Mouse (Mus musculus) B cell, adult (primary cell): Measurements from ENCODE around the gene Cyp2d22. TPM values are rescaled to one million over a fixed set of nuclear protein-coding genes. Genes with fewer than 3 reads are reported as not detected.

Experiments
- total RNA-seq: library from RNA; stranded (reverse); gene quantifications from 4 replicates; pipeline ENCODE4 v1.2.4, GENCODE M21; 2023; ENCODE audit not compliant: inconsistent age

Cyp2d22 gene
- total RNA-seq: 4.4 to 8.3 TPM (median 6.6 TPM) in 4 replicates

GRCm38 (mm10) chr15:82379871-82380713 lies at the start of gene Cyp2d22:
TSS of gene Cyp2d22 (minus strand) at chr15:82380260.

GRCm38 (mm10) chr15:82406981-82407380 lies 26.9 kb upstream of the Cyp2d22 start, which contains the start of gene Cyp2d10:
TSS of gene Cyp2d10 (minus strand) at chr15:82407195.

DNA sequence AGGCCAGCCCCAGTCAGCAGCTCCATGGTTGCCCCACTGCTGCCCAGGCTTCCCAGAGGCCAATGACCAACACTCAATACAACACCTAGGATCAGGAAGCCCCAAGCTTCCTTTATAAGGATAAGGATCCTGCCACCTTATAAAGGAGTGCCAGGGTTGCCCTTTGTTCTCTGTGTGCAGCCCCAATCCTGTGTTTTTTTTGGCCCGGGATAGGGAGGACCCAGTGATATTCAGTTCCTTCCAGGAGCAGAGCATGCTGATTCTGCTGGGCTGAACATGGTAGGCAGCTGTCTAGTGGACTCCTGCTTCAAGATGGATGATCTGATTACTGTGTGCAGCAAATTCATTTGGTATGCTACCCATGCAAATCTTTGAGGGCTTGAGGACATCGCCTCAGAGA lies 13.9 kb upstream of the Cyp2d22 start, which contains the start of gene Cyp2d11:
Cyp2d11 (minus strand) TSS at position 101 of the 400 bp plus-strand sequence.

GRCm38 (mm10) chr15:82354126-82354945 lies 25.7 kb downstream of the Cyp2d22 start, which contains the start of gene Ndufa6:
TSS of gene Ndufa6 (minus strand) at chr15:82354322.

GRCm38 (mm10) chr15:82338593-82339112 lies 41.4 kb downstream of the Cyp2d22 start, which contains the start of the genes Naga, Pheta2 and Smdt1:
TSS of gene Naga (minus strand) at chr15:82338925.
TSS of gene Pheta2 (plus strand) at chr15:82338942.
TSS of gene Smdt1 (plus strand) at chr15:82338959.

Other genes starting within 250 kb of the Cyp2d22 start
- 202 to 229 TPM (median 225 TPM) in 4 replicates for gene Srebf2, start 233.1 kb downstream of the Cyp2d22 start, total RNA-seq
- 5.5 to 8.9 TPM (median 6.7 TPM) in 4 replicates for gene Shisa8, start 167.4 kb downstream of the Cyp2d22 start, total RNA-seq
- 309 to 334 TPM (median 329 TPM) in 4 replicates for gene Tnfrsf13c, start 155.9 kb downstream of the Cyp2d22 start, total RNA-seq
- gene Cenpm, start 135.5 kb downstream of the Cyp2d22 start, total RNA-seq: 0.77 to 4.2 TPM (median 1.6 TPM) in 4 replicates
- 0.32 TPM in 1 of 4 replicates, not detected in the others for gene 1500009C09Rik, start 127.9 kb downstream of the Cyp2d22 start, total RNA-seq
- 0.48 TPM in 1 of 4 replicates, not detected in the others for gene Sept3, start 105.4 kb downstream of the Cyp2d22 start, total RNA-seq
- gene Wbp2nl, start 81.3 kb downstream of the Cyp2d22 start, total RNA-seq: not detected in 4 replicates
- 44.4 to 66.9 TPM (median 50.7 TPM) in 4 replicates for gene Naga, start 41.3 kb downstream of the Cyp2d22 start, total RNA-seq
- 0.24 TPM in 1 of 4 replicates, not detected in the others for gene Pheta2, start 41.3 kb downstream of the Cyp2d22 start, total RNA-seq
- 85.5 to 111 TPM (median 94.6 TPM) in 4 replicates for gene Smdt1, start 41.3 kb downstream of the Cyp2d22 start, total RNA-seq
- 95.5 to 108 TPM (median 98.9 TPM) in 4 replicates for gene Ndufa6, start 25.9 kb downstream of the Cyp2d22 start, total RNA-seq
- not detected in 4 replicates for gene Cyp2d11, start 13.8 kb upstream of the Cyp2d22 start, total RNA-seq
- not detected in 4 replicates for gene Cyp2d10, start 26.9 kb upstream of the Cyp2d22 start, total RNA-seq
- gene Cyp2d9, start 53.2 kb upstream of the Cyp2d22 start, total RNA-seq: not detected in 4 replicates
- not detected in 4 replicates for gene Cyp2d12, start 174.8 kb upstream of the Cyp2d22 start, total RNA-seq
- gene Cyp2d34, start 240.7 kb upstream of the Cyp2d22 start, total RNA-seq: not detected in 4 replicates